Mouse (Mus musculus): ENCODE results near the gene Ppp1r21. TPM values are rescaled to one million over a fixed set of nuclear protein-coding genes. Genes with fewer than 3 reads are reported as not detected.
A peak's percentile ranks its signal among the peaks of the same experiment; 100 is the strongest.

The Ppp1r21 gene
- polyA plus RNA-seq, 1 experiment = 47.7 TPM

GRCm38 (mm10) chr17:88570784-88571183, 40.9 kb downstream of the Ppp1r21 start:
- DNase-seq = no peak
- Histone ChIP-seq H3K4me1 (ENCODE audit: control insufficient read depth, insufficient read depth, low read length) (no peaks in the 10 kb centered on the region), H3K27ac (ENCODE audit: insufficient read depth, low read depth, low read length) (no peak overlapping the region), H3K4me3 (ENCODE audit: insufficient read depth, low read depth, low read length) (no peak overlapping the region), H3K27me3 (replicated peaks; ENCODE audit: control insufficient read depth, insufficient read depth, low read length) (no peaks in the 10 kb centered on the region), H3K36me3 (ENCODE audit: control insufficient read depth, insufficient read depth, low read length) (peaks cover 7% of the 10 kb centered on the region)
- whole genome bisulfite sequencing = 89% methylated on average over 11 of the region's 11 CpGs
- TF ChIP-seq POLR2A (IDR thresholded peaks at IDR 0.05; ENCODE audit: low read depth, low read length) (no peak), CTCF (conservative IDR thresholded peaks at IDR 0.05; ENCODE audit: insufficient read depth, insufficient read length, low read depth, low read length) (no peak)

DNA sequence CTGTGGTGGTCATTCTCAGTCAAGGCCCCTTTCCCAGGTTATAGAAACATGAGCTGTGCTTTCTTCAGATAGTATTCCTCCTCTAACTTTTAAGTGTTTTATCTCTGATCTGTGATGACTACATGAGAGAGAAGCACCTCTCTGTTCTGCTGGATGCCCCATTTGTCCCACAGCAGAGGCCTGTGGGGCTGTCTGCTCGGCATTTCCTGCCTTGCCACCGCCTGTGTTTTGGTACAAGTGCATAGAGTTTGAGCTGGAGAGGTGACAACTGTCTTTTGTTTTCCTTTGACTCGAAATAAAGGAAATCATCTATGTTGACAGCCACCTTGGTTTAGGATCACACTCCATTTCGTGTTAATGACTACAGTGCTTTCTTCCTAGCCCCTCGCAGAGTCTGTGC, 44.9 kb downstream of the Ppp1r21 start:
- no peak overlapping the region for H3K27ac ChIP-seq (ENCODE audit: insufficient read depth, low read depth, low read length)
- WGBS = 67% methylated on average over 5 of the region's 5 CpGs
- peaks cover 9% of the 10 kb centered on the region for H3K36me3 ChIP-seq (ENCODE audit: control insufficient read depth, insufficient read depth, low read length)
- no peaks in the 10 kb centered on the region for H3K27me3 ChIP-seq (replicated peaks; ENCODE audit: control insufficient read depth, insufficient read depth, low read length)
- TF ChIP-seq CTCF (conservative IDR thresholded peaks at IDR 0.05; ENCODE audit: insufficient read depth, insufficient read length, low read depth, low read length) = no peak
- TF ChIP-seq POLR2A (IDR thresholded peaks at IDR 0.05; ENCODE audit: low read depth, low read length) = no peak
- H3K4me1 ChIP-seq (ENCODE audit: control insufficient read depth, insufficient read depth, low read length) = no peaks in the 10 kb centered on the region
- H3K4me3 ChIP-seq (ENCODE audit: insufficient read depth, low read depth, low read length) = no peak overlapping the region
- no peak for DNase-seq

- Histone ChIP-seq H3K27ac (ENCODE audit: insufficient read depth, low read depth, low read length) (no peak overlapping the region), H3K36me3 (ENCODE audit: control insufficient read depth, insufficient read depth, low read length) (peaks cover 5% of the 10 kb centered on the region), H3K27me3 (replicated peaks; ENCODE audit: control insufficient read depth, insufficient read depth, low read length) (no peaks in the 10 kb centered on the region), H3K4me1 (ENCODE audit: control insufficient read depth, insufficient read depth, low read length) (no peaks in the 10 kb centered on the region; the same call in 1 of the 2 replicates), H3K4me3 (ENCODE audit: insufficient read depth, low read depth, low read length) (no peak overlapping the region)
- 80% methylated on average over 20 of the region's 20 CpGs for WGBS
- DNase-seq = no peak
- no peak for TF ChIP-seq POLR2A (IDR thresholded peaks at IDR 0.05; ENCODE audit: low read depth, low read length)
Observed at GRCm38 (mm10) chr17:88578522-88579242, 48.8 kb downstream of the Ppp1r21 start.

DNA sequence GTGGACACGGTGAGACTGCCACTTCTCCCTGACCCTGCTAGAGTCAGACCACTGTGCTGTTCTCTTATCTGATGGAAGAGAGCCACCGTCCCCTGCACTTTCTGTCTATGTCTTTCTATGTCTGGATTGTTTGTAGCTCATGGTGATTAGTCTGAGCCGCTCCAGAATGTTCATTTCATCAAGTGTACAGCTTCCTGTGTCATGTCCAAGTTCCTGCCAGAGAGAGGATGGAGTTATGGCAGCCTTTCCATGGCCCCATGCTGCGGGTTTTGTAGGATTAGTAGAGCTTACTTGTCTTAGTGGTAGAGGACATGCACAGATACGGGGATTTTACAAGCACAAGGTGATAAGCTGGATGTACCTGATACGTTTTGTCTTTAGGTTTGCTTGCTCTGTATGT, 50.6 kb downstream of the Ppp1r21 start:
- TF ChIP-seq POLR2A (IDR thresholded peaks at IDR 0.05; ENCODE audit: low read depth, low read length) (no peak), CTCF (conservative IDR thresholded peaks at IDR 0.05; ENCODE audit: insufficient read depth, insufficient read length, low read depth, low read length) (no peak)
- Histone ChIP-seq H3K27me3 (replicated peaks; ENCODE audit: control insufficient read depth, insufficient read depth, low read length) (no peaks in the 10 kb centered on the region), H3K4me1 (ENCODE audit: control insufficient read depth, insufficient read depth, low read length) (no peaks in the 10 kb centered on the region; the same call in 1 of the 2 replicates), H3K4me3 (ENCODE audit: insufficient read depth, low read depth, low read length) (no peak overlapping the region), H3K36me3 (ENCODE audit: control insufficient read depth, insufficient read depth, low read length) (peaks cover 6% of the 10 kb centered on the region), H3K27ac (ENCODE audit: insufficient read depth, low read depth, low read length) (peak overlapping the region; percentile 10)
- WGBS = 73% methylated on average over 6 of the region's 6 CpGs
- no peak for DNase-seq

- WGBS = 43% methylated on average over 6 of the region's 6 CpGs
- peak overlapping the region; percentile 29; the same call in 1 of the 2 replicates for H3K27ac ChIP-seq (ENCODE audit: insufficient read depth, low read depth, low read length)
- H3K4me3 ChIP-seq (ENCODE audit: insufficient read depth, low read depth, low read length) = no peak overlapping the region
- no peaks in the 10 kb centered on the region for H3K27me3 ChIP-seq (replicated peaks; ENCODE audit: control insufficient read depth, insufficient read depth, low read length)
- H3K4me1 ChIP-seq (ENCODE audit: control insufficient read depth, insufficient read depth, low read length) = no peaks in the 10 kb centered on the region; the same call in 1 of the 2 replicates
- H3K36me3 ChIP-seq (ENCODE audit: control insufficient read depth, insufficient read depth, low read length) = peaks cover 6% of the 10 kb centered on the region
- TF ChIP-seq POLR2A (IDR thresholded peaks at IDR 0.05; ENCODE audit: low read depth, low read length) = no peak
- DNase-seq = peak; percentile 33
Observed at GRCm38 (mm10) chr17:88581511-88582021, 51.6 kb downstream of the Ppp1r21 start.

DNA sequence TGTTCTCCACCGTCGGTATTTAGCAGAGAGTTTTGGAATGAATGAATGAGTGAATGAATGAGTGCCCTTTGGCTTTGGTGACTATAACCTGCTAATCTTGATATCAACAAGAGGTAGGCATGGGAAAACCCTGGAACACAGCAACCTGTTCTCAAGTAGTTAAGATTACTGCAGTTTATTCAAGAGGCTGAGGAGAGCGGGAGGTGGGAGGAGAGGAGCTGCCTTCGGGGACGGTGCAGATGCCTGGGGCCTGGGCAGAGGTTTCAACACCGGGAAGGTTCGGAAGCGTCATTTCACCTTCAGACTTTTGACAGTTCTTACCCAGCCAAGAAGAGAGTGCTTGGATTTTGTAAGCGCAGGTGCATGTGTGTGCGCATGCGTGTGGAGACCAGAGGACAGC, 53.1 kb downstream of the Ppp1r21 start:
- no peaks in the 10 kb centered on the region; the same call in 1 of the 2 replicates for H3K4me1 ChIP-seq (ENCODE audit: control insufficient read depth, insufficient read depth, low read length)
- H3K27ac ChIP-seq (ENCODE audit: insufficient read depth, low read depth, low read length) = no peak overlapping the region
- TF ChIP-seq POLR2A (IDR thresholded peaks at IDR 0.05; ENCODE audit: low read depth, low read length) = no peak
- no peak for TF ChIP-seq CTCF (conservative IDR thresholded peaks at IDR 0.05; ENCODE audit: insufficient read depth, insufficient read length, low read depth, low read length)
- no peak for DNase-seq
- 88% methylated on average over 11 of the region's 11 CpGs for WGBS
- no peak overlapping the region for H3K4me3 ChIP-seq (ENCODE audit: insufficient read depth, low read depth, low read length)
- peaks cover 6% of the 10 kb centered on the region for H3K36me3 ChIP-seq (ENCODE audit: control insufficient read depth, insufficient read depth, low read length)
- no peaks in the 10 kb centered on the region for H3K27me3 ChIP-seq (replicated peaks; ENCODE audit: control insufficient read depth, insufficient read depth, low read length)

GRCm38 (mm10) chr17:88583411-88583810, 53.5 kb downstream of the Ppp1r21 start:
- H3K27ac ChIP-seq (ENCODE audit: insufficient read depth, low read depth, low read length) = no peak overlapping the region
- H3K4me1 ChIP-seq (ENCODE audit: control insufficient read depth, insufficient read depth, low read length) = no peaks in the 10 kb centered on the region; the same call in 1 of the 2 replicates
- no peak for DNase-seq
- no peak overlapping the region for H3K4me3 ChIP-seq (ENCODE audit: insufficient read depth, low read depth, low read length)
- TF ChIP-seq CTCF (conservative IDR thresholded peaks at IDR 0.05; ENCODE audit: insufficient read depth, insufficient read length, low read depth, low read length) = no peak
- TF ChIP-seq POLR2A (IDR thresholded peaks at IDR 0.05; ENCODE audit: low read depth, low read length) = no peak
- H3K36me3 ChIP-seq (ENCODE audit: control insufficient read depth, insufficient read depth, low read length) = peaks cover 6% of the 10 kb centered on the region
- WGBS = 68% methylated on average over 8 of the region's 8 CpGs
- no peaks in the 10 kb centered on the region for H3K27me3 ChIP-seq (replicated peaks; ENCODE audit: control insufficient read depth, insufficient read depth, low read length)
